Mouse (Mus musculus): ENCODE measurements around the gene Gm44511.
A peak's percentile ranks its signal among the peaks of the same experiment; 100 is the strongest.

- TF ChIP-seq ZC3H11A (IDR thresholded peaks at IDR 0.05; ENCODE audit: borderline replicate concordance, low read depth, low read length) (0 out of 2 replicates have a peak, but pooled peaks have one; percentile 14), HCFC1 (IDR thresholded peaks at IDR 0.05; ENCODE audit: borderline replicate concordance, insufficient read depth, low read length) (no peak), MAFK (IDR thresholded peaks at IDR 0.05; ENCODE audit: insufficient read depth, low read depth, low read length) (no peak)
Measured at GRCm38 (mm10) chr6:128849902-128850301, 23.8 kb upstream of the Gm44511 start.
